Mouse (Mus musculus): ENCODE data around the gene Fam207a. TPM values are rescaled to one million over a fixed set of nuclear protein-coding genes. Genes with fewer than 3 reads are reported as not detected.

Fam207a gene
- polyA plus RNA-seq, 1 experiment from 2014 or later, result 23.3 TPM

GRCm38 (mm10) chr10:77468675-77469074, 46.9 kb downstream of the Fam207a start:
- H3K27ac ChIP-seq, result no peak overlapping the region
- H3K27me3 ChIP-seq, result no peaks in the 10 kb centered on the region
- WGBS (ENCODE audit: insufficient replicate concordance), result 57% methylated on average over 4 of the region's 4 CpGs
- no peak overlapping the region for H3K9ac ChIP-seq
- no peaks in the 10 kb centered on the region for H3K4me1 ChIP-seq (replicated peaks)
- DNase-seq (no peak), ATAC-seq (ENCODE audit: low read depth) (no peak)
- H3K4me2 ChIP-seq, result no peak overlapping the region
- no peak overlapping the region for H3K4me3 ChIP-seq (replicated peaks)
- H3K9me3 ChIP-seq (replicated peaks), result no peaks in the 10 kb centered on the region
- H3K36me3 ChIP-seq, result no peaks in the 10 kb centered on the region

DNA sequence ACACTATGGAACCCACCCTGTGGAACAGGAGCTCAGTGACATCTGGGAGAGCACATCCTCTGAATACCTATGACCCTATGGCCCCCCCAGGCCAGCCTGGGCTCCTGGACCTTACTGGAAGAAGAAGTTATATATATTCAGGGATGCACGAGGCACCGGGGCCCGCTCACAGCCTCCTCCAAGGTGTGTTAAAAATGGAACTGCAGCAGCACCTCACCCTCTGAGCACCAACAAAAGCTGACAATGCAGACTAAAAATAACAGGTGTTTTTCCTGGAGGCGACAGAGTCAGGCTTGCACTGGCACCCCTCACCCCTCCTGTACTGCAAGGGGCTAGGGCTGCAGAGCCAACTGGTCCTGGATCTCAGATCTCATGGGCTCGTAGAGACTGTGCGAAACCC, 48.2 kb downstream of the Fam207a start:
- Histone ChIP-seq H3K9ac (no peak overlapping the region), H3K4me2 (no peak overlapping the region), H3K9me3 (replicated peaks) (no peaks in the 10 kb centered on the region), H3K4me1 (replicated peaks) (no peaks in the 10 kb centered on the region), H3K36me3 (no peaks in the 10 kb centered on the region), H3K4me3 (replicated peaks) (no peak overlapping the region), H3K27me3 (no peaks in the 10 kb centered on the region), H3K27ac (no peak overlapping the region)
- 70% methylated on average over 6 of the region's 6 CpGs for WGBS (ENCODE audit: insufficient replicate concordance)
- no peak for DNase-seq
- no peak for ATAC-seq (ENCODE audit: low read depth)

GRCm38 (mm10) chr10:77465902-77466301, 49.7 kb downstream of the Fam207a start:
- H3K4me2 ChIP-seq, result no peak overlapping the region
- H3K9me3 ChIP-seq (replicated peaks), result no peaks in the 10 kb centered on the region
- H3K9ac ChIP-seq, result no peak overlapping the region
- no peaks in the 10 kb centered on the region for H3K27me3 ChIP-seq
- no peak for DNase-seq
- no peak overlapping the region for H3K4me3 ChIP-seq (replicated peaks)
- WGBS (ENCODE audit: insufficient replicate concordance), result 67% methylated on average over 5 of the region's 5 CpGs
- no peaks in the 10 kb centered on the region for H3K36me3 ChIP-seq
- no peak for ATAC-seq (ENCODE audit: low read depth)
- H3K4me1 ChIP-seq (replicated peaks), result no peaks in the 10 kb centered on the region
- H3K27ac ChIP-seq, result no peak overlapping the region

GRCm38 (mm10) chr10:77464181-77464936, 51.2 kb downstream of the Fam207a start:
- Histone ChIP-seq H3K27me3 (no peaks in the 10 kb centered on the region), H3K4me1 (replicated peaks) (no peaks in the 10 kb centered on the region), H3K36me3 (no peaks in the 10 kb centered on the region), H3K27ac (no peak overlapping the region), H3K4me2 (no peak overlapping the region), H3K9ac (no peak overlapping the region), H3K4me3 (replicated peaks) (no peak overlapping the region), H3K9me3 (replicated peaks) (no peaks in the 10 kb centered on the region)
- WGBS (ENCODE audit: insufficient replicate concordance), result 56% methylated on average over 10 of the region's 10 CpGs
- DNase-seq (peak; percentile 20), ATAC-seq (ENCODE audit: low read depth) (peak; percentile 48; the same call in 1 of the 2 replicates)

- no peaks in the 10 kb centered on the region for H3K36me3 ChIP-seq
- H3K9ac ChIP-seq, result no peak overlapping the region
- no peak overlapping the region for H3K27ac ChIP-seq
- no peak for DNase-seq
- 69% methylated on average over 8 of the region's 8 CpGs for WGBS (ENCODE audit: insufficient replicate concordance)
- no peaks in the 10 kb centered on the region for H3K4me1 ChIP-seq (replicated peaks)
- no peak overlapping the region for H3K4me2 ChIP-seq
- no peaks in the 10 kb centered on the region for H3K27me3 ChIP-seq
- no peaks in the 10 kb centered on the region for H3K9me3 ChIP-seq (replicated peaks)
- H3K4me3 ChIP-seq (replicated peaks), result no peak overlapping the region
- no peak for ATAC-seq (ENCODE audit: low read depth)
Observed at GRCm38 (mm10) chr10:77461161-77461560, 54.4 kb downstream of the Fam207a start.

GRCm38 (mm10) chr10:77457701-77458100, 57.9 kb downstream of the Fam207a start:
- H3K27ac ChIP-seq, result no peak overlapping the region

GRCm38 (mm10) chr10:77456507-77456906, 59.1 kb downstream of the Fam207a start:
- Histone ChIP-seq H3K4me3 (replicated peaks) (no peak overlapping the region), H3K27ac (no peak overlapping the region)
- WGBS (ENCODE audit: insufficient replicate concordance), result 52% methylated on average over 7 of the region's 7 CpGs

More at GRCm38 (mm10) chr10:77457701-77458100, 57.9 kb downstream of the Fam207a start:
- Histone ChIP-seq H3K9me3 (replicated peaks) (no peaks in the 10 kb centered on the region), H3K4me1 (replicated peaks) (no peaks in the 10 kb centered on the region), H3K9ac (no peak overlapping the region), H3K4me2 (no peak overlapping the region), H3K27me3 (no peaks in the 10 kb centered on the region), H3K36me3 (no peaks in the 10 kb centered on the region), H3K4me3 (replicated peaks) (no peak overlapping the region)
- no peak for DNase-seq
- WGBS (ENCODE audit: insufficient replicate concordance), result 52% methylated on average over 3 of the region's 3 CpGs
- ATAC-seq (ENCODE audit: low read depth), result no peak

DNA sequence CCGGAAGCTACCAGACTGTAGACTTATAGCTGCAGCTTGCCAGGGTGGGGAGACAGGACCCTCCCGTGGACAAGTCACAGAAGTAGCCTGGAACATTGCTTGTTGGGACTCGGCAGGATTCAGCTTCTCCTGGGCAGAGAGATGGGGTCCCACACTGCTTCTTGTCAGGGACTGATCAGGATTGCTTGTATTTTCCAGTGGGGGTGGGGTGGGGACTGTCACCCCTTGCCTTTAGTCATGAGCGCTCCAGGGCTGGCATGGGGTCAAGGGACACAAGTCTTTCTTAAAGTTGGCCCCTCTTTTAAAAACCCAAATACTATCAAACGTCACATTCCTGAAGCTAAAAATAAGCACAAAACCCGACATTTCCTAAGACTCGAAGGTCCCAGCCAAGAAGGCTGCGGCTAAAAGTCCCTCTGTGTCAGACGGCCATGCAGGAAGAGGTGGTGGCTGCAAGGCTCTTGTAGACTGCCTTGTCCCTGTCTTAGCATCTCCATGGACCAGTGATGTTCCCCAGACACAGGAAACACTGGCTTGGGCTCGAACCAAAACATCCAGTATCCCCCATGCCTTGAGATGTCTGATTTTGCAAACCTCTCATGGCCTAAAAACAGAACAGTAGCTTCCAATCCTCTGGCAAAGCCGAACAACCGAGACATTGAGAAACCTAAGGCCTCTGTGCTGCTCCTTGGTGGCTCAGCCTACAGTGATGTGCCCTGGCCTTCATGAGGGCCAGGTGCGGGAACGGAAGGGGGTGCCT, 60.2 kb downstream of the Fam207a start:
- Histone ChIP-seq H3K4me2 (no peak overlapping the region), H3K27ac (no peak overlapping the region), H3K4me1 (replicated peaks) (no peaks in the 10 kb centered on the region), H3K9me3 (replicated peaks) (no peaks in the 10 kb centered on the region), H3K9ac (no peak overlapping the region), H3K36me3 (no peaks in the 10 kb centered on the region), H3K4me3 (replicated peaks) (no peak overlapping the region), H3K27me3 (peaks cover 3% of the 10 kb centered on the region; the same call in 1 of the 2 replicates)
- no peak for DNase-seq
- WGBS (ENCODE audit: insufficient replicate concordance), result 52% methylated on average over 14 of the region's 14 CpGs
- no peak for ATAC-seq (ENCODE audit: low read depth)

More at GRCm38 (mm10) chr10:77456507-77456906, 59.1 kb downstream of the Fam207a start:
- Histone ChIP-seq H3K9ac (no peak overlapping the region), H3K4me1 (replicated peaks) (no peaks in the 10 kb centered on the region), H3K9me3 (replicated peaks) (no peaks in the 10 kb centered on the region), H3K4me2 (no peak overlapping the region), H3K27me3 (no peaks in the 10 kb centered on the region), H3K36me3 (no peaks in the 10 kb centered on the region)
- no peak for DNase-seq
- no peak for ATAC-seq (ENCODE audit: low read depth)

DNA sequence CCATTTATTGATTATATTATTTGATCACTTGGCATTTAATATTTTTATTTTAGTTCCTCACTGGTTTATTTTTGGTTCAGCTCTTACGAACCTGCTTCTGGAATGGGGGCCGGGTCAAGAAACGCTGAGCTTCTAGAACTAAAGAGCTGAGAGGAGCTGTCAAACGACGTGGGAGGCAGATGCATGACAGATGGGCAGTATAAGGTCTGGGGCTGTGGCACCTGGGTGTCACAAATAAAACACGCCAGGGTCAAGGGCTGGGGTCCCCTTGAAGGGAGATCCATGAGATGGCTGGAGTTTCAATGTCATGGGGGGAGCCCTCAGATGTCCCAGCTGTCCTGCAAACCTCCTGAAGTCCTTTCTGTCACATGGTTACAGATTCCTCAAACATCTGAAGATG, 60.8 kb downstream of the Fam207a start:
- no peaks in the 10 kb centered on the region for H3K9me3 ChIP-seq (replicated peaks)
- H3K4me1 ChIP-seq (replicated peaks), result no peaks in the 10 kb centered on the region
- H3K27ac ChIP-seq, result no peak overlapping the region
- no peaks in the 10 kb centered on the region for H3K36me3 ChIP-seq
- DNase-seq (no peak), ATAC-seq (ENCODE audit: low read depth) (no peak)
- H3K9ac ChIP-seq, result no peak overlapping the region
- H3K4me3 ChIP-seq (replicated peaks), result no peak overlapping the region
- H3K4me2 ChIP-seq, result no peak overlapping the region
- 66% methylated on average over 6 of the region's 6 CpGs for WGBS (ENCODE audit: insufficient replicate concordance)
- H3K27me3 ChIP-seq, result peaks cover 10% of the 10 kb centered on the region

DNA sequence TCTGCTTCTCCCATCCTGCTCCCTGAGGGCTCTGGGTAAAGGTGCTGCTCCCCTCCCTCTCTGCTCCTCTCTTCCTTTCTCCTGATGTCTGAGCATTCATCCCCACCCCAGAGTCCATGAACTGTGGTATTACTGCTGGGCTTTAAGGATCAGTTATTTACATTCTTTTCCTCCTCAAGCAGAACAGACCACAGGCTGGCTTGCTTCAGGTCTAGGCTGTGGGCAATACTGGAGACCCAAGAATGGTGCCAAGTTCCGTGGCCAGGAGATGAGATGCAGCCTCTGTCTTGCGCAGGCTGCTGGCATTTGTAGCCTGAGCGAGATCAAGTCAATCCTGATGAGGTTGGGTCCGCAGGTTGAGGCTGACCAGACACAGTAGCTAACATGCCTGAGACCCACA, 63.8 kb downstream of the Fam207a start:
- WGBS (ENCODE audit: insufficient replicate concordance), result 61% methylated on average over 4 of the region's 4 CpGs
- no peak overlapping the region for H3K4me3 ChIP-seq (replicated peaks)
- no peaks in the 10 kb centered on the region for H3K9me3 ChIP-seq (replicated peaks)
- ATAC-seq (ENCODE audit: low read depth) (no peak), DNase-seq (no peak)
- H3K4me2 ChIP-seq, result no peak overlapping the region
- peaks cover 13% of the 10 kb centered on the region for H3K4me1 ChIP-seq (replicated peaks)
- H3K9ac ChIP-seq, result no peak overlapping the region
- no peak overlapping the region for H3K27ac ChIP-seq
- no peaks in the 10 kb centered on the region for H3K36me3 ChIP-seq
- H3K27me3 ChIP-seq, result peaks cover 32% of the 10 kb centered on the region

GRCm38 (mm10) chr10:77450159-77450464, 65.5 kb downstream of the Fam207a start:
- no peak overlapping the region for H3K4me3 ChIP-seq (replicated peaks)
- H3K9me3 ChIP-seq (replicated peaks), result 0 out of 2 replicates have a peak, but pooled peaks cover 2% of the 10 kb centered on the region
- 0 out of 2 replicates have a peak overlapping the region, but pooled peaks have one; percentile 38 for H3K4me2 ChIP-seq
- H3K27ac ChIP-seq, result no peak overlapping the region
- peaks cover 32% of the 10 kb centered on the region for H3K27me3 ChIP-seq
- peaks cover 13% of the 10 kb centered on the region for H3K4me1 ChIP-seq (replicated peaks)
- no peak overlapping the region for H3K9ac ChIP-seq
- DNase-seq (no peak), ATAC-seq (ENCODE audit: low read depth) (no peak)
- no peaks in the 10 kb centered on the region for H3K36me3 ChIP-seq

Measured in liver, embryonic 13.5 days (tissue).